In genomic region chr1:73214305-73214946, GRCm38 (mm10) we compare ENCODE assay signal across 17 mouse cellular contexts.
A peak's percentile ranks its signal among the peaks of the same experiment; 100 is the strongest.
DNase-seq lines count a peak whose midpoint lies in the region; ATAC-seq and TF ChIP-seq lines count a peak whose summit lies in the region.
"Had no signal": no experiment of that assay in that cellular context is flagged by ENCODE, and none has a peak within 500 bp of the region (broad histone marks: within the 10 kb centered on the region; RNA-seq: fewer than 3 reads in every experiment).

No protein-coding gene starts in this region.

- H3K4me2 ChIP-seq in heart, embryonic 12.5 days: no peak overlapping the region
- H3K4me2 ChIP-seq in lung, postnatal 0 days (replicated peaks; ENCODE audit: low read depth, low read length): no peak overlapping the region
- H3K4me2 ChIP-seq in kidney, embryonic 16.5 days (replicated peaks; ENCODE audit: low read depth, low read length): no peak overlapping the region
- H3K4me2 ChIP-seq: heart, embryonic 13.5 days; hindbrain, embryonic 14.5 days; limb, embryonic 12.5 days; liver, embryonic 15.5 days; midbrain, embryonic 15.5 days had no signal

- DNase-seq in heart, postnatal 10 days: peak; percentile 59 to 68
- peak; percentile 12 for DNase-seq in lung, postnatal 0 days (ENCODE audit: low spot score)
- DNase-seq in lung, postnatal 14 days: no peak
- no peak for DNase-seq in cerebellum, adult 8-10 months
- DNase-seq in T-cell, adult 2 months (ENCODE audit: low spot score): no peak
- DNase-seq: gastrocnemius, adult 2 months; right cerebral cortex, postnatal 25 days; thymus, adult 18-20 months had no signal

- H3K27me3 ChIP-seq in heart, embryonic 12.5 days (replicated peaks): no peaks in the 10 kb centered on the region
- no peaks in the 10 kb centered on the region for H3K27me3 ChIP-seq in lung, postnatal 0 days (replicated peaks; ENCODE audit: insufficient read depth, low read length)
- H3K27me3 ChIP-seq in kidney, embryonic 16.5 days (ENCODE audit: insufficient read depth, low read length): no peaks in the 10 kb centered on the region
- H3K27me3 ChIP-seq: heart, embryonic 13.5 days; limb, embryonic 12.5 days; liver, embryonic 15.5 days; midbrain, embryonic 15.5 days had no signal

- 70% methylated on average over 5 of the region's 5 CpGs for WGBS in heart, embryonic 12.5 days
- 57% methylated on average over 5 of the region's 5 CpGs for WGBS in lung, postnatal 0 days
- WGBS in kidney, embryonic 16.5 days: 56% methylated on average over 5 of the region's 5 CpGs

- no peak for ATAC-seq in heart, embryonic 12.5 days (ENCODE audit: insufficient number of reproducible peaks, low FRiP score)
- peak; percentile 43 for ATAC-seq in lung, postnatal 0 days
- peak; percentile 74 for ATAC-seq in kidney, embryonic 16.5 days (ENCODE audit: low FRiP score, low TSS enrichment)
- ATAC-seq: forebrain, embryonic 14.5 days; midbrain, embryonic 15.5 days had no signal

- no peak overlapping the region for H3K9ac ChIP-seq in heart, embryonic 12.5 days
- H3K9ac ChIP-seq in lung, postnatal 0 days (replicated peaks; ENCODE audit: low read depth): no peak overlapping the region
- H3K9ac ChIP-seq in kidney, embryonic 16.5 days (replicated peaks; ENCODE audit: low read length): no peak overlapping the region
- H3K9ac ChIP-seq: heart, embryonic 13.5 days; hindbrain, embryonic 14.5 days; limb, embryonic 12.5 days; liver, embryonic 15.5 days; midbrain, embryonic 15.5 days had no signal

- H3K4me3 ChIP-seq in heart, embryonic 12.5 days: no peak overlapping the region
- no peak overlapping the region for H3K4me3 ChIP-seq in lung, postnatal 0 days (ENCODE audit: low read depth, low read length)
- H3K4me3 ChIP-seq in kidney, embryonic 16.5 days (ENCODE audit: low read length): no peak overlapping the region
- H3K4me3 ChIP-seq: gastrocnemius, adult 2 months; heart, embryonic 13.5 days; left cerebral cortex, adult 2 months; limb, embryonic 12.5 days; liver, embryonic 15.5 days; midbrain, embryonic 15.5 days had no signal

- no peaks in the 10 kb centered on the region for H3K9me3 ChIP-seq in heart, embryonic 12.5 days (replicated peaks)
- H3K9me3 ChIP-seq in lung, postnatal 0 days (ENCODE audit: low read length): no peaks in the 10 kb centered on the region
- no peaks in the 10 kb centered on the region for H3K9me3 ChIP-seq in kidney, embryonic 16.5 days (ENCODE audit: low read length)
- H3K9me3 ChIP-seq: heart, embryonic 13.5 days; limb, embryonic 12.5 days; liver, embryonic 15.5 days; midbrain, embryonic 15.5 days had no signal

- peaks cover 10% of the 10 kb centered on the region; the same call in 1 of the 2 replicates for H3K4me1 ChIP-seq in heart, embryonic 12.5 days (replicated peaks)
- no peaks in the 10 kb centered on the region for H3K4me1 ChIP-seq in lung, postnatal 0 days (ENCODE audit: insufficient read depth, low read depth, low read length)
- no peaks in the 10 kb centered on the region for H3K4me1 ChIP-seq in kidney, embryonic 16.5 days (ENCODE audit: insufficient read depth, low read length)
- H3K4me1 ChIP-seq: liver, embryonic 15.5 days; midbrain, embryonic 15.5 days had no signal

- TF ChIP-seq CTCF in lung, postnatal 0 days (IDR thresholded peaks at IDR 0.05): peak; percentile 47

- TF ChIP-seq EP300 in lung, postnatal 0 days (IDR thresholded peaks at IDR 0.05): peak; percentile 41

- intact Hi-C loops in heart, postnatal 10 days (cut with DNase I): no loop called here

- no peaks in the 10 kb centered on the region for H3K36me3 ChIP-seq in heart, embryonic 12.5 days
- H3K36me3 ChIP-seq in lung, postnatal 0 days (ENCODE audit: insufficient read depth, low read length): no peaks in the 10 kb centered on the region
- no peaks in the 10 kb centered on the region for H3K36me3 ChIP-seq in kidney, embryonic 16.5 days (ENCODE audit: insufficient read depth, low read length)
- H3K36me3 ChIP-seq: heart, embryonic 13.5 days; limb, embryonic 12.5 days; liver, embryonic 15.5 days; midbrain, embryonic 15.5 days had no signal

- no peak overlapping the region for H3K27ac ChIP-seq in heart, embryonic 12.5 days (ENCODE audit: poor library complexity, severe bottlenecking)
- H3K27ac ChIP-seq in lung, postnatal 0 days (ENCODE audit: low read length): no peak overlapping the region
- no peak overlapping the region for H3K27ac ChIP-seq in kidney, embryonic 16.5 days (ENCODE audit: low read length)
- H3K27ac ChIP-seq: gastrocnemius, adult 2 months; heart, embryonic 13.5 days; hindbrain, embryonic 14.5 days; left cerebral cortex, adult 2 months; limb, embryonic 12.5 days; liver, embryonic 15.5 days; midbrain, embryonic 15.5 days had no signal

Comparison
In these comparisons a context has a peak if more than half of its experiments do, and no peak if none do; other contexts are left out.
1. DNase-seq: peak in heart, postnatal 10 days (2 of 2) and lung, postnatal 0 days (single experiment); none in lung, postnatal 14 days (single experiment), cerebellum, adult 8-10 months (single experiment) and T-cell, adult 2 months (single experiment).